Mouse (Mus musculus) forebrain, embryonic 10.5 days (tissue): ENCODE measurements around the gene Ppara. TPM values are rescaled to one million over a fixed set of nuclear protein-coding genes. Genes with fewer than 3 reads are reported as not detected.

Source experiments
- DNase-seq: peaks from one replicate; pipeline ENCODE4 v3.0.0-alpha.2; 2017; ENCODE audit warnings: low spot score; ENCODE audit errors: extremely low spot score
- H3K27ac ChIP-seq: fragments of 300-500 bp; sonication (generic); 2 replicates; pipeline ENCODE4 v1.5.1; 2016; ENCODE audit warnings: mild to moderate bottlenecking
- H3K27me3 ChIP-seq: fragments of 300-500 bp; sonication (generic); 2 replicates; pipeline ENCODE4 v1.6.1; 2016; ENCODE audit warnings: mild to moderate bottlenecking; ENCODE audit not compliant: poor library complexity, severe bottlenecking
- H3K36me3 ChIP-seq: fragments of 300-500 bp; sonication (generic); replicated peaks from 2 replicates; pipeline ENCODE4 v1.6.1; 2016; ENCODE audit warnings: mild to moderate bottlenecking, moderate library complexity
- H3K4me1 ChIP-seq: fragments of 300-500 bp; sonication (generic); 2 replicates; pipeline ENCODE4 v1.6.1; 2016
- H3K4me3 ChIP-seq: fragments of 300-500 bp; sonication (generic); 2 replicates; pipeline ENCODE4 v1.5.1; 2016; ENCODE audit warnings: mild to moderate bottlenecking, moderate library complexity
- H3K9me3 ChIP-seq: fragments of 300-500 bp; sonication (generic); 2 replicates; pipeline ENCODE4 v1.6.1; 2016; ENCODE audit warnings: mild to moderate bottlenecking, moderate library complexity
- WGBS: fragments of 180-500 bp; shearing (Covaris S2); methylation state at CpG from one replicate; pipeline ENCODE4 v1.1.7; 2016; 5-methylcytosine and 5-hydroxymethylcytosine counted together
- polyA plus RNA-seq: library from polyadenylated mRNA; unstranded; fragments of >200 nt; fragmentation: Nextera tagmentation; extraction: Ambion mirVana; gene quantifications from 2 replicates; pipeline ENCODE4 v1.2.1, GENCODE M21; 2016

Gene Ppara
- 0.11 and 0.20 TPM in 2 replicates for polyA plus RNA-seq

- Histone ChIP-seq H3K9me3 (no peaks in the 10 kb centered on the region), H3K27me3 (peaks cover 91% of the 10 kb centered on the region), H3K36me3 (no peaks in the 10 kb centered on the region), H3K4me3 (peak within 1 kb of the TSS; percentile 77), H3K27ac (peak within 1 kb of the TSS; percentile 73), H3K4me1 (peaks cover 19% of the 10 kb centered on the region)
- WGBS: 2% methylated on average over 28 of the region's 28 CpGs
- no peak for DNase-seq
Observed at GRCm38 (mm10) chr15:85734571-85735033, at the start of gene Ppara. Ppara (plus strand) TSS chr15:85734983.

- H3K27ac ChIP-seq: peak overlapping the region; percentile 15; the same call in 1 of the 2 replicates
- no peak overlapping the region for H3K4me3 ChIP-seq
- no peak for DNase-seq
- H3K9me3 ChIP-seq: no peaks in the 10 kb centered on the region
- 68% methylated on average over 11 of the region's 11 CpGs for WGBS
- no peaks in the 10 kb centered on the region for H3K36me3 ChIP-seq
- H3K27me3 ChIP-seq: peaks cover 93% of the 10 kb centered on the region
- peaks cover 10% of the 10 kb centered on the region for H3K4me1 ChIP-seq
Observed at GRCm38 (mm10) chr15:85686641-85687395, 48.0 kb upstream of the Ppara start.

- H3K4me3 ChIP-seq: no peak overlapping the region
- no peaks in the 10 kb centered on the region for H3K36me3 ChIP-seq
- peaks cover 10% of the 10 kb centered on the region for H3K4me1 ChIP-seq
- peak overlapping the region; percentile 15; the same call in 1 of the 2 replicates for H3K27ac ChIP-seq
- H3K27me3 ChIP-seq: peaks cover 96% of the 10 kb centered on the region
- WGBS: 80% methylated on average over 15 of the region's 15 CpGs
- H3K9me3 ChIP-seq: no peaks in the 10 kb centered on the region
- DNase-seq: no peak
Observed at GRCm38 (mm10) chr15:85687630-85688410, 47.0 kb upstream of the Ppara start.

GRCm38 (mm10) chr15:85688734-85689133, 46.0 kb upstream of the Ppara start:
- Histone ChIP-seq H3K36me3 (no peaks in the 10 kb centered on the region), H3K4me3 (no peak overlapping the region), H3K27ac (no peak overlapping the region), H3K27me3 (peaks cover 95% of the 10 kb centered on the region), H3K4me1 (peaks cover 10% of the 10 kb centered on the region), H3K9me3 (no peaks in the 10 kb centered on the region)
- no peak for DNase-seq
- 73% methylated on average over 6 of the region's 6 CpGs for WGBS

GRCm38 (mm10) chr15:85689523-85689922, 45.3 kb upstream of the Ppara start:
- Histone ChIP-seq H3K36me3 (no peaks in the 10 kb centered on the region), H3K4me1 (peaks cover 10% of the 10 kb centered on the region), H3K27ac (no peak overlapping the region), H3K4me3 (no peak overlapping the region), H3K9me3 (no peaks in the 10 kb centered on the region), H3K27me3 (peaks cover 94% of the 10 kb centered on the region)
- WGBS: 86% methylated on average over 6 of the region's 6 CpGs
- DNase-seq: no peak

- 92% methylated on average over 6 of the region's 6 CpGs for WGBS
- H3K36me3 ChIP-seq: no peaks in the 10 kb centered on the region
- H3K9me3 ChIP-seq: no peaks in the 10 kb centered on the region
- peaks cover 95% of the 10 kb centered on the region for H3K27me3 ChIP-seq
- H3K4me1 ChIP-seq: peaks cover 10% of the 10 kb centered on the region
- no peak for DNase-seq
- H3K4me3 ChIP-seq: no peak overlapping the region
- H3K27ac ChIP-seq: no peak overlapping the region
Observed at GRCm38 (mm10) chr15:85690058-85690457, 44.7 kb upstream of the Ppara start.

GRCm38 (mm10) chr15:85690875-85691274, 43.9 kb upstream of the Ppara start:
- WGBS: 92% methylated on average over 5 of the region's 5 CpGs

GRCm38 (mm10) chr15:85693115-85693514, 41.7 kb upstream of the Ppara start:
- Histone ChIP-seq H3K4me3 (no peak overlapping the region), H3K4me1 (no peaks in the 10 kb centered on the region), H3K27ac (no peak overlapping the region), H3K36me3 (no peaks in the 10 kb centered on the region), H3K9me3 (no peaks in the 10 kb centered on the region), H3K27me3 (peaks cover 72% of the 10 kb centered on the region)
- no peak for DNase-seq
- 88% methylated on average over 3 of the region's 3 CpGs for WGBS

More at GRCm38 (mm10) chr15:85690875-85691274, 43.9 kb upstream of the Ppara start:
- Histone ChIP-seq H3K27ac (no peak overlapping the region), H3K27me3 (peaks cover 92% of the 10 kb centered on the region), H3K9me3 (no peaks in the 10 kb centered on the region), H3K4me1 (peaks cover 10% of the 10 kb centered on the region), H3K4me3 (no peak overlapping the region), H3K36me3 (no peaks in the 10 kb centered on the region)
- no peak for DNase-seq

GRCm38 (mm10) chr15:85693819-85694218, 41.0 kb upstream of the Ppara start:
- Histone ChIP-seq H3K27me3 (peaks cover 65% of the 10 kb centered on the region), H3K27ac (no peak overlapping the region), H3K4me1 (no peaks in the 10 kb centered on the region), H3K9me3 (no peaks in the 10 kb centered on the region), H3K36me3 (no peaks in the 10 kb centered on the region), H3K4me3 (no peak overlapping the region)
- no peak for DNase-seq
- WGBS: 70% methylated on average over 2 of the region's 2 CpGs

GRCm38 (mm10) chr15:85694379-85694778, 40.4 kb upstream of the Ppara start:
- Histone ChIP-seq H3K4me3 (no peak overlapping the region), H3K27me3 (peaks cover 59% of the 10 kb centered on the region), H3K4me1 (no peaks in the 10 kb centered on the region), H3K9me3 (no peaks in the 10 kb centered on the region), H3K36me3 (no peaks in the 10 kb centered on the region), H3K27ac (no peak overlapping the region)
- no peak for DNase-seq
- 76% methylated on average over 1 of the region's 1 CpGs for WGBS

- no peak overlapping the region for H3K27ac ChIP-seq
- no peaks in the 10 kb centered on the region for H3K4me1 ChIP-seq
- no peak for DNase-seq
- 82% methylated on average over 4 of the region's 4 CpGs for WGBS
- no peak overlapping the region for H3K4me3 ChIP-seq
- peaks cover 50% of the 10 kb centered on the region for H3K27me3 ChIP-seq
- H3K9me3 ChIP-seq: no peaks in the 10 kb centered on the region
- no peaks in the 10 kb centered on the region for H3K36me3 ChIP-seq
Observed at GRCm38 (mm10) chr15:85695304-85695703, 39.5 kb upstream of the Ppara start.

- no peaks in the 10 kb centered on the region for H3K36me3 ChIP-seq
Observed at GRCm38 (mm10) chr15:85698345-85699034, 36.3 kb upstream of the Ppara start.

More at GRCm38 (mm10) chr15:85698345-85699034, 36.3 kb upstream of the Ppara start:
- no peak for DNase-seq
- Histone ChIP-seq H3K27ac (no peak overlapping the region), H3K4me3 (no peak overlapping the region), H3K9me3 (no peaks in the 10 kb centered on the region), H3K4me1 (peaks cover 5% of the 10 kb centered on the region; the same call in 1 of the 2 replicates), H3K27me3 (peaks cover 45% of the 10 kb centered on the region)
- 90% methylated on average over 14 of the region's 14 CpGs for WGBS
